Mouse (Mus musculus) kidney, embryonic 16.5 days (tissue): ENCODE results near the gene Pla2g4a. TPM values are rescaled to one million over a fixed set of nuclear protein-coding genes. Genes with fewer than 3 reads are reported as not detected.

ENCODE experiments used
- ATAC-seq: fragments of 200-750 bp; cut with Nextera tagmentation; 2 replicates; pipeline ENCODE4 v1.8.0; 2017; ENCODE audit warnings: moderate TSS enrichment; ENCODE audit not compliant: low FRiP score, low TSS enrichment
- H3K27ac ChIP-seq: fragments of 300-500 bp; sonication (generic); 2 replicates; pipeline ENCODE4 v1.5.1; 2014; ENCODE audit warnings: low read length
- H3K27me3 ChIP-seq: fragments of 300-500 bp; sonication (generic); 2 replicates; pipeline ENCODE4 v1.6.1; 2014; ENCODE audit warnings: low read length, control low read depth, mixed read lengths; ENCODE audit not compliant: insufficient read depth
- H3K36me3 ChIP-seq: fragments of 300-500 bp; sonication (generic); 2 replicates; pipeline ENCODE4 v1.6.1; 2014; ENCODE audit warnings: low read length, control low read depth, mixed read lengths; ENCODE audit not compliant: insufficient read depth
- H3K4me1 ChIP-seq: fragments of 300-500 bp; sonication (generic); 2 replicates; pipeline ENCODE4 v1.6.1; 2014; ENCODE audit warnings: low read length, control low read depth, mixed read lengths; ENCODE audit not compliant: insufficient read depth
- H3K4me2 ChIP-seq: fragments of 300-500 bp; sonication (generic); replicated peaks from 2 replicates; pipeline ENCODE4 v1.6.1; 2014; ENCODE audit warnings: low read depth, low read length
- H3K4me3 ChIP-seq: fragments of 300-500 bp; sonication (generic); 2 replicates; pipeline ENCODE4 v1.5.1; 2014; ENCODE audit warnings: mild to moderate bottlenecking, low read length
- H3K9ac ChIP-seq: fragments of 300-500 bp; sonication (generic); replicated peaks from 2 replicates; pipeline ENCODE4 v1.6.1; 2014; ENCODE audit warnings: low read length
- H3K9me3 ChIP-seq: fragments of 300-500 bp; sonication (generic); 2 replicates; pipeline ENCODE4 v1.6.1; 2016; ENCODE audit warnings: low read length, control low read depth
- WGBS: fragments of 180-500 bp; shearing (Covaris S2); extraction: QIAGEN DNeasy Blood & Tissue Kit; methylation state at CpG from one replicate; pipeline ENCODE4 v1.1.7; 2014; 5-methylcytosine and 5-hydroxymethylcytosine counted together
- polyA plus RNA-seq: library from polyadenylated mRNA; unstranded; fragments of >200 nt; fragmentation: Nextera tagmentation; extraction: Ambion mirVana; gene quantifications from 2 replicates; pipeline ENCODE4 v1.2.1, GENCODE M21; 2015

Pla2g4a gene
- polyA plus RNA-seq, 1 experiment from 2014 or later: 48.4 TPM

GRCm38 (mm10) chr1:149898001-149898625 lies 63.0 kb downstream of the Pla2g4a start:
- 78% methylated on average over 4 of the region's 4 CpGs for WGBS

GRCm38 (mm10) chr1:149896590-149896989 lies 64.5 kb downstream of the Pla2g4a start:
- H3K4me2 ChIP-seq: no peak overlapping the region
- peaks cover 8% of the 10 kb centered on the region; the same call in 1 of the 2 replicates for H3K4me1 ChIP-seq
- ATAC-seq: no peak
- H3K36me3 ChIP-seq: no peaks in the 10 kb centered on the region
- H3K27me3 ChIP-seq: no peaks in the 10 kb centered on the region
- 47% methylated on average over 5 of the region's 5 CpGs for WGBS
- no peak overlapping the region for H3K27ac ChIP-seq
- no peak overlapping the region for H3K4me3 ChIP-seq
- H3K9me3 ChIP-seq: no peaks in the 10 kb centered on the region
- no peak overlapping the region for H3K9ac ChIP-seq

More at GRCm38 (mm10) chr1:149898001-149898625, 63.0 kb downstream of the Pla2g4a start:
- Histone ChIP-seq H3K4me3 (no peak overlapping the region), H3K36me3 (no peaks in the 10 kb centered on the region), H3K4me1 (peaks cover 8% of the 10 kb centered on the region; the same call in 1 of the 2 replicates), H3K9me3 (no peaks in the 10 kb centered on the region), H3K27me3 (no peaks in the 10 kb centered on the region), H3K27ac (no peak overlapping the region), H3K9ac (no peak overlapping the region), H3K4me2 (no peak overlapping the region)
- no peak for ATAC-seq

- Histone ChIP-seq H3K9ac (no peak overlapping the region), H3K27ac (no peak overlapping the region), H3K4me3 (no peak overlapping the region), H3K4me2 (no peak overlapping the region), H3K27me3 (no peaks in the 10 kb centered on the region), H3K4me1 (peaks cover 8% of the 10 kb centered on the region; the same call in 1 of the 2 replicates), H3K36me3 (no peaks in the 10 kb centered on the region), H3K9me3 (no peaks in the 10 kb centered on the region)
- peak; percentile 88 for ATAC-seq
- WGBS: 44% methylated on average over 8 of the region's 8 CpGs
Observed at GRCm38 (mm10) chr1:149894940-149895339, 66.2 kb downstream of the Pla2g4a start.

- H3K36me3 ChIP-seq: no peaks in the 10 kb centered on the region
- H3K4me2 ChIP-seq: no peak overlapping the region
- H3K27me3 ChIP-seq: no peaks in the 10 kb centered on the region
- no peak overlapping the region for H3K4me3 ChIP-seq
- H3K9ac ChIP-seq: no peak overlapping the region
- no peak overlapping the region for H3K27ac ChIP-seq
- peaks cover 8% of the 10 kb centered on the region; the same call in 1 of the 2 replicates for H3K4me1 ChIP-seq
- 84% methylated on average over 2 of the region's 2 CpGs for WGBS
- no peak for ATAC-seq
- no peaks in the 10 kb centered on the region for H3K9me3 ChIP-seq
Observed at GRCm38 (mm10) chr1:149893903-149894302, 67.2 kb downstream of the Pla2g4a start.

- no peak overlapping the region for H3K9ac ChIP-seq
- no peak overlapping the region for H3K27ac ChIP-seq
- no peak overlapping the region for H3K4me3 ChIP-seq
- no peak overlapping the region for H3K4me2 ChIP-seq
- H3K4me1 ChIP-seq: peaks cover 8% of the 10 kb centered on the region; the same call in 1 of the 2 replicates
- H3K9me3 ChIP-seq: no peaks in the 10 kb centered on the region
- no peaks in the 10 kb centered on the region for H3K27me3 ChIP-seq
- WGBS: 52% methylated on average over 5 of the region's 5 CpGs
- H3K36me3 ChIP-seq: no peaks in the 10 kb centered on the region
- ATAC-seq: no peak
Observed at GRCm38 (mm10) chr1:149891057-149891456, 70.0 kb downstream of the Pla2g4a start.

GRCm38 (mm10) chr1:149882419-149883025 lies 78.6 kb downstream of the Pla2g4a start:
- H3K36me3 ChIP-seq: no peaks in the 10 kb centered on the region
- H3K4me1 ChIP-seq: no peaks in the 10 kb centered on the region
- no peaks in the 10 kb centered on the region for H3K27me3 ChIP-seq
- 57% methylated on average over 6 of the region's 6 CpGs for WGBS
- no peak overlapping the region for H3K4me2 ChIP-seq
- no peak overlapping the region for H3K4me3 ChIP-seq
- ATAC-seq: no peak
- peak overlapping the region; percentile 46; the same call in 1 of the 2 replicates for H3K27ac ChIP-seq
- H3K9me3 ChIP-seq: no peaks in the 10 kb centered on the region
- H3K9ac ChIP-seq: no peak overlapping the region

GRCm38 (mm10) chr1:149878175-149878574 lies 82.9 kb downstream of the Pla2g4a start:
- Histone ChIP-seq H3K4me2 (no peak overlapping the region), H3K36me3 (no peaks in the 10 kb centered on the region), H3K9me3 (no peaks in the 10 kb centered on the region), H3K27ac (no peak overlapping the region), H3K27me3 (no peaks in the 10 kb centered on the region), H3K9ac (no peak overlapping the region), H3K4me1 (no peaks in the 10 kb centered on the region), H3K4me3 (no peak overlapping the region)
- 67% methylated on average over 3 of the region's 3 CpGs for WGBS
- ATAC-seq: no peak

- no peaks in the 10 kb centered on the region for H3K27me3 ChIP-seq
- H3K27ac ChIP-seq: no peak overlapping the region
- no peaks in the 10 kb centered on the region for H3K36me3 ChIP-seq
- H3K4me1 ChIP-seq: no peaks in the 10 kb centered on the region
- H3K9ac ChIP-seq: no peak overlapping the region
- H3K4me3 ChIP-seq: no peak overlapping the region
- WGBS: 77% methylated on average over 3 of the region's 3 CpGs
- H3K4me2 ChIP-seq: no peak overlapping the region
- ATAC-seq: no peak
- no peaks in the 10 kb centered on the region for H3K9me3 ChIP-seq
Observed at GRCm38 (mm10) chr1:149876502-149876901, 84.6 kb downstream of the Pla2g4a start.

GRCm38 (mm10) chr1:149871625-149872024 lies 89.5 kb downstream of the Pla2g4a start:
- no peak for ATAC-seq
- H3K9ac ChIP-seq: no peak overlapping the region
- no peak overlapping the region for H3K27ac ChIP-seq
- H3K27me3 ChIP-seq: no peaks in the 10 kb centered on the region
- no peak overlapping the region for H3K4me2 ChIP-seq
- no peaks in the 10 kb centered on the region for H3K9me3 ChIP-seq
- 100% methylated on average over 1 of the region's 1 CpGs for WGBS
- no peak overlapping the region for H3K4me3 ChIP-seq
- no peaks in the 10 kb centered on the region for H3K36me3 ChIP-seq
- H3K4me1 ChIP-seq: no peaks in the 10 kb centered on the region

- no peak overlapping the region for H3K4me3 ChIP-seq
- no peak overlapping the region for H3K9ac ChIP-seq
- no peaks in the 10 kb centered on the region for H3K27me3 ChIP-seq
- H3K27ac ChIP-seq: no peak overlapping the region
- H3K36me3 ChIP-seq: no peaks in the 10 kb centered on the region
- H3K4me2 ChIP-seq: no peak overlapping the region
- peaks cover 8% of the 10 kb centered on the region for H3K4me1 ChIP-seq
- H3K9me3 ChIP-seq: no peaks in the 10 kb centered on the region
- ATAC-seq: no peak
Observed at GRCm38 (mm10) chr1:149867323-149867722, 93.8 kb downstream of the Pla2g4a start.
